Mouse (Mus musculus) macrophage (primary cell): ENCODE measurements at regions not wholly inside any gene's neighbourhood (a gene's known extent, or its start where the extent isn't known, plus 50 kb on each side); places are given as distances from the start of the nearest gene placed in this dataset.

ENCODE experiments used
- H3K27ac ChIP-seq: fragments of 350-480 bp; formaldehyde crosslinking; 2 replicates; pipeline ENCODE4 v1.9.0; 2021
- H3K36me3 ChIP-seq: fragments of 350-480 bp; formaldehyde crosslinking; 2 replicates; pipeline ENCODE4 v1.9.0; 2021; ENCODE audit errors: inconsistent target
- H3K4me3 ChIP-seq: fragments of 350-480 bp; formaldehyde crosslinking; 2 replicates; pipeline ENCODE4 v1.9.0; 2021; ENCODE audit errors: inconsistent target
- H3K79me2 ChIP-seq: fragments of 350-480 bp; formaldehyde crosslinking; 2 replicates; pipeline ENCODE4 v1.9.0; 2021; ENCODE audit errors: inconsistent target
- WGBS: methylation state at CpG from one replicate; pipeline ENCODE4 v1.1.7; 2026; ENCODE audit warnings: inconsistent platforms; ENCODE audit not compliant: missing documents; 5-methylcytosine and 5-hydroxymethylcytosine counted together

DNA sequence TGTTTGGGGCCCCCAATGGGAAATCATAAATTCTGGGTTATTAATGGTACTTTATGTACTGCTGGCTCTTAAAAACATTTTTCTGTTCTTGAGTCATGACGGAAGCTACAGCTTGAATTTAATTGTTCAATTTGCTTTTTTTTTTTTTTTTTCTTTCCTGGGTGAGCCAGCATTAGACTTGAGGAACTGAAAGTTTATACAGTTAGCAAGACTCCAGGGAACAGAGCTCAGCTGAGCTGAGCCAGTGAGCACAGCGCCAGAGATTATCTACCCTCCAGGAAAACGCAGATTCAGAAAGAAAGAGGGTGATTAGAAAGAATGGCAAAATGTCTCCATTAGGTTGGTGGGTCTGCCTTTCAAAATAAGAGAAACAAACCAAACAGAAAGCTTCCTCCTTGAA is 163.0 kb upstream of the Cited2 start:
- WGBS, result 14% methylated on average over 3 of the region's 3 CpGs
- H3K36me3 ChIP-seq, result no peaks in the 10 kb centered on the region
- H3K27ac ChIP-seq, result peak overlapping the region; percentile 70
- H3K4me3 ChIP-seq, result no peak overlapping the region
- no peaks in the 10 kb centered on the region for H3K79me2 ChIP-seq

DNA sequence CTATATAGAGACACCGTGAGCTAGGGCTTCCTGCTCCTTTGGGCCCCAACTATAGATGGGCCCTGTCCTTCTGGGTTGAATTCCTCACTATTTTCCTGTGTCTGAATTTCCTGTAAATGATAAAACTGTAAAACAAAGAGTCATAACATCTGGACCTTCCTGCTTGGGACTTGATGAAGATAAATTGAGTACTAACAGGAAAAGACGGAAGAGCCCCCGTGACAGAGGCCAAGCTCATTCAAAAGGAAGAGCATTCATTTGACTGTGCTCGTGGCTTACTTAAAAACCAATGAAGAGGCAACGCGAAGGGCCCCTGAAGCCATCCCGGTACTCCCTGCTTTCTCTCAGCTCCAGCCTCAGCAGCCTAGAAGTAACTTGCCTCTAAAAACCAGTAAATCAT is 161.6 kb upstream of the Cited2 start:
- H3K27ac ChIP-seq, result no peak overlapping the region
- H3K79me2 ChIP-seq, result no peaks in the 10 kb centered on the region
- no peak overlapping the region for H3K4me3 ChIP-seq
- WGBS, result 92% methylated on average over 7 of the region's 7 CpGs
- H3K36me3 ChIP-seq, result no peaks in the 10 kb centered on the region

DNA sequence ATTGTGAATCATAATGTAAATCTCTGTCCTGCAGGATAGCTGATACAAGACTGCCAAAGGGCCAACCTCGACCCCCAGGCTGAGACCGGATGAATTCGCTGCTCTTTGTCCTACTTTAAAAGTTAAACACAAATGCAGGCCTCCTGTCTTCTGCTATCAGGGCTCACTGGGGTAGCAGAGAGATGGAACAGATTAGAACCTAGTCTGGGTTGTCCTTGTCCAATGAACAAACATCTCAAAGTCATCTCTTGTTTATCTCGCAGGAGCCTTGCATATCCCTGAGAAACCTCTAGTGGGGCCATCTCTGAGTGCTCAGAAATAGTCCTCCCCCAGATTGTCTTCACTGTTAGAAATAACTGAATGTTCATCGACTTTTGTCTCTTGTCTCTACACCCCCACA is 161.0 kb upstream of the Cited2 start:
- Histone ChIP-seq H3K27ac (no peak overlapping the region), H3K79me2 (no peaks in the 10 kb centered on the region), H3K36me3 (no peaks in the 10 kb centered on the region), H3K4me3 (no peak overlapping the region)
- 91% methylated on average over 5 of the region's 5 CpGs for WGBS

DNA sequence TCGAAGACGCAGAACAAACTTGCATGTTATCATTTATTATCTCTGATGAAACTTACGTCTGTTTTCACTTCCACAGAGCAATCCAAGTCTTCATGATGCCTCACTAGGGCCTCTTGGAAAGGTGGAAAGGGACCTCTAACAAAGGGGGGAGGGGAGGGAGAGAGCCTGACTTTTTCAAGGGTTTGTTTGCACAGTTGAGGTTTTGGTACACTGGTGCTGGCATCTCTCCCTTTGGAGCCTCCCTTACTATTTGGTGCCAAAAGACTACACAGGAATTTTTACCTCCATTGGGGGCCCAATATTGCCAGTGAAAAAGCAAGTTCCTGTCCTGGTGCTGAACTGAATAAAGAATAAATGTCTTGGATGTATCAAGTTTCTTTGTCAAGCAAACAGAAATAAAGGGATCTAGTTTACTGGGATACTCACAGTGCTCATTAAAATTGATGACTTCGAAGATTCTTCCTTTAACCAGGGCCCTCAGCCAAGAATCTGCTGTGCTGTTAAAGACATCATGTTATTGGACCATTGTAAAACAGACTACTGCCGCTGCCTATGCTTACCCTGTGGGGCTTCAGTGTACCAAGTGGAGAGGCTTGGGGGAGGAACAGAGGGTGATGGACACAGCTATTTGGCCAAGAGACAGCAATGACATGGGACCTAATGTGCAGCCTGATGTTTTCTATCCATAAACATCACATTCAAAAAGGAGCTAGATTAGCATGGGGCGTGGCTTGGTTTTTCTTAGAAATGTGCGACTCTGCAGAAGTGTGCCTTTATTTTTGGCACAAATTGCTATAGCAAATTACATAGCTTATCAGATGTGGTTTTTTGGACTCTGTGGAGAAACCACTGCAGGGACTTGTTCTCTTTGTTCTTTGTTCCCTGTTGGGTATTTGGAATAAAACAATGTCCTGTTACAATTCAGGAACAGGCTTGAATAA is 160.3 kb upstream of the Cited2 start:
- no peak overlapping the region for H3K4me3 ChIP-seq
- no peak overlapping the region for H3K27ac ChIP-seq
- H3K79me2 ChIP-seq, result no peaks in the 10 kb centered on the region
- no peaks in the 10 kb centered on the region for H3K36me3 ChIP-seq
- WGBS, result 59% methylated on average over 7 of the region's 7 CpGs

DNA sequence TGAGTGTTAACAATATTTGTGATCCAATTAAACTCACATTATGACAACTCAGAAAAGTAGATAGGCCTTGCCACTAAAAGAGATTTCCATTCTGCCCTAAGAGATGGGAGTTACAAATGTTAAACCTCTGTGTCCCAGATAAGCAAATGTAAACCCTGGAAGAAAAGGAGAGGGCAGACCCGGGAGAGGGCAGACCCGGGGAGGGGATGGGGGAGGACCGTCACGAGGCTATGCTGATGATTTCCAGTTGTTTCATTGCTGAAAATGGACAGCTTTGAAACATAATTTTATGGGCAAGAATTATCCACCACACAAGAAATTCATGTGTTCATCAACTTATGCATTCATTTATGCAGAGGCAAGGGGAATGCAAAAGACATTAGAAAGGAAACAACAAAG is 159.7 kb upstream of the Cited2 start:
- H3K79me2 ChIP-seq, result no peaks in the 10 kb centered on the region
- H3K27ac ChIP-seq, result no peak overlapping the region
- 77% methylated on average over 4 of the region's 4 CpGs for WGBS
- H3K36me3 ChIP-seq, result no peaks in the 10 kb centered on the region
- no peak overlapping the region for H3K4me3 ChIP-seq

DNA sequence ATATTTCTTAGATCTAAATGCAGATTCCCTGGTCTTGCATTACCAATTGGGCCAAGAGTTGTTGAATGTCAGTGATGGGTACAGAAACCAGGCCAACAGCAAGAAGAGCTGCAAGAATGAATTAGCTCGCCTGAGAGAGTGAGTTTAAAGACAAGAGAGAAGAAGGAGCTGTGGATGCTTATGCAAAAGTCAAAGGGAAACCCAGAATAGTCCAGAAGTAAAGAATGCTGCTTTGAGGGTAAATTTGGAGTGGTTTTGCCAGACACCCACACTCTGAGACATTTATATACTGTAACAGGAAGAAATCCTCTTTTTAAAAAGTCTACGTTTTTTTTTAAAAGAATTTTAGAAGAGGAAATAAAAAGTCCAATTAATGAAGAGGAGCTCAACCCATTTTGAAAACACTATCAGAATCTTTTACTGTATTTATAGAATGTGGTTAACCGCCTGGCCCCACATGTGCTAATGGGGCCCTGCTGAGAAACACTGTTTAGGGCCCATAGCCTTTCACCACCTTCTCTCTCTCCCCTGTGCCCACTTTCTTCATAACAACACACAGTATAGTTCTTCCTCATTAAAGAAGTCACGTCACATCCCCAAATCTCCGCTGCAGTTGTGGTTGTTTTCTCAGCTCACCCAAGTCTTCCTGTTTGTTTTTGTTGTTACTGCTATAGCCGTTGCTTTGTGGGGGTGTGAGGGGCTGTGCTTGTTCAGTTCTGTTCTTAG is 158.0 kb upstream of the Cited2 start:
- no peak overlapping the region for H3K27ac ChIP-seq
- no peaks in the 10 kb centered on the region for H3K79me2 ChIP-seq
- no peaks in the 10 kb centered on the region for H3K36me3 ChIP-seq
- H3K4me3 ChIP-seq, result no peak overlapping the region
- 31% methylated on average over 6 of the region's 6 CpGs for WGBS

DNA sequence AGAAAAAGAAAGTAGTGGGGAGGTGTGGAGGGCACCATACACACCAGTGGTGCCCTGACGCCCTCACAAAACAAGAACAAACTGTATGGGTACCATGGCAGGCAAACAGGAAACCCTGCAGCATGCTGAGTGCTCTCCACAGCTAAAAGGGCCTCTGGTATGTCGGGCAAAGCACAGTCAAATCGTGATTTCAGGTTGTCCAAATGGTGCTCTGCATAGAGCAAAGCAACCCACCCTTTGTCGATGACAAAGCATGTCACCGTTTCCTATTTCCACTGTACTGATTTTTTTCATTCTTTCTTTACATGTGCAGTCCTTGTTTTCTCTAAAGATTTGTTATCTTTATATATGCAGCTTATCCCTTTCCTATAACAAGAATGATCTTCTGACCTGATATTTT is 156.0 kb upstream of the Cited2 start:
- Histone ChIP-seq H3K79me2 (no peaks in the 10 kb centered on the region), H3K4me3 (no peak overlapping the region), H3K36me3 (no peaks in the 10 kb centered on the region), H3K27ac (no peak overlapping the region)
- WGBS, result 35% methylated on average over 5 of the region's 5 CpGs

DNA sequence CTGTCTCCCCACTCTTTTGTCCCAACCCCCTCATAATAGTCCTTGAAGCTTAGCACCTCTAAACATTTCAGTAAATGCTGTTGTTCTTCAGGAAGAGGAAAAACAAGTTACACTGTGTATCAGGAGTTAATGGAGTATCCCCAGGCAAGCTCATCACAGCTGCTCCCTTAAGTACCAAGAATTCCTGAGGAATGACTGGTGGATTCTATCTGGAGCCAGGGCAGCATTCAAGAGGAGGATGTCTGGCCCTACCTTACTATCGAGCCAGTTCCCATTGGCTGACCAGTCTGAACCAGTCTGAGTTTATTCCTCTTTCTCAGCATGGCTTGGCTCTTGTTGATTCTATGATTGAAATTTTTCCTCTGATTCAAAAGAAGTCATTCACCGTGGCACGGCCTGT is 155.4 kb upstream of the Cited2 start:
- no peak overlapping the region for H3K27ac ChIP-seq
- no peaks in the 10 kb centered on the region for H3K79me2 ChIP-seq
- H3K4me3 ChIP-seq, result no peak overlapping the region
- no peaks in the 10 kb centered on the region for H3K36me3 ChIP-seq
- 48% methylated on average over 3 of the region's 3 CpGs for WGBS

DNA sequence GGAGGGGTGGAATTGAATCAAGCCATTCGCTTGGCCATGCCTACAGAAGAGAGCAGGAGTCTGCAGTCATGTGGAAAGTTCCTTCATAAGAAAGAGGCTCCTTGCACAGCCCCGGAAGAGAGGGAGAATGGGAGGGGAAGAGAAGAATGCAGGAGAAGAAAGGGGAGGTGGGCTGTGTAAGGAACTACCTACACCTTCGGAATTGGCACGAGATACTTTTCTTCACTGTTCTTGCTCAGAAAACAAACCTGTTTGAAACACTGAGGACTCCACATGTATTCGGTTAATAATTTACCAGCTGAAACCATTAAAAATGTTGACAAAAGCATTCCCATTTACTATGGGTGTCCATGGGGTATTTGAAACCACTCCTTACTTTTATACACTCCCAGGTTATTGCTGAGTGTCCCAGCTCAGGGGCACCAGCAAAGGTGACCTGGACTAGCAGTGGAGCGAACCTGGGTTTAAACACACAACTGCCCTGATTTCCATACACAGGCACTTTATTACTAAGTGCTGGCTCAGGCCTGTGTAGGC is 153.4 kb upstream of the Cited2 start:
- WGBS, result 100% methylated on average over 6 of the region's 6 CpGs

DNA sequence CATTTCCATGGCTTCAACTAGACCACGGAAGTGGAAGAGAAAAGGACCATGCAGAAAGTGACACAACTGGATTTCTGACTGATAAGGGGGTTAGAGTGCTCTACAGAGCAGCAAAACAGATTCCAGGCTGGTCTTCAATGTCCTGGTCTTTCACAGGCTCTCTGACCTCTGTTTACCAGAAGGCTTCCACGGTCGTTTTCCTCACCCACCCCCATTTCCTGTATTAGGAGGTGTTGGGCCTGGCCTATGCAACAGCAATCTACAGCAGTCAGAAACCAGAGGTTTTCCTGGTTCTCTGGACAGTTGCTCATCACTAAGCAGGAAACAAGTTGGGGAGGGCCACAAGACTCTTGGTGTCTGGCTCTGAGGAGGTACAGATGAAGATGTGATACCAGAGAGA is 148.1 kb upstream of the Cited2 start:
- peak overlapping the region; percentile 71 for H3K27ac ChIP-seq
- 11% methylated on average over 3 of the region's 3 CpGs for WGBS

More for the DNA sequence above, 153.4 kb upstream of the Cited2 start:
- H3K36me3 ChIP-seq, result no peaks in the 10 kb centered on the region
- H3K4me3 ChIP-seq, result no peak overlapping the region
- no peaks in the 10 kb centered on the region for H3K79me2 ChIP-seq
- no peak overlapping the region for H3K27ac ChIP-seq

DNA sequence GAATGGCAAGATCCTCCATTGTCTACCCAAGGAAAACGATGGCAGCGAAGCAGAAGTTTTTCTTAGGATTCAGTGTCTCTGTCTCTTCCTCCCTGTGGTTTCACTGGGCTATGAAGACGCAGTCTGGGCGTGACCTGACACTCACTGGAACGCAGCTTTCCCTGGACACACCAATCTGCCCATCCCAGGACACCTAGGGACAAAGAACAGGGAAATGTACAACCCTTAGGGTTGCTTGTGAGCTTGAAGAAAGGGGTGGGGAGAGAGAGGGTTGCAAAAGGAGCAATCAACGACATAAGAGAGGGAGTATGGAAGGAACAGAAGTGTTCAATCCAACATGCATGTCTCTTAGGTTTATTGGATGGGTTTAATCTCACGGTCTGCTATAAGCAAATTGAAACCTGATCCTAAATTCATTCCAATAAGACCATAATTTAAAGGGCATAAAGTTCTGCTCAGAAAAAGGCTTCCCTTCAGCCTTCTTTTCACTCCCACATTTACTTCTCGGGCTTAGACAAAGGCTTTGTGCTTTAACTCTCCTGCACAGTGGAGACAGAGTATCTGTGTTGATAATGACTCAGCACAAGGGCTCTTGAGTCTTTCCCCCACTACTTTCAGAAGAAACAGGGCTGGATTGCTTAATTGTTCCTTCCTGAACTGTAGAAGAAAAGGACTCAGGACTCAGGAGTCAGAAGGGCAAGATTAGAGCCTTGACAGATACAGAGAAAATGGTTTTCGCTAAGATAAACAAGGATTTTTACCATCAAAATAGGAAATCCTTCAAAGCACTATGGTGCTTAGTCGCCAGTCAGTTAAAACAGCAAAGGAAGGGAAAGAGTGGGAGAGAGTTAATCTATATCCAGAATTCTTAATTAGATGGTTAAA is 147.3 kb upstream of the Cited2 start:
- Histone ChIP-seq H3K36me3 (no peaks in the 10 kb centered on the region), H3K4me3 (no peak overlapping the region), H3K27ac (peak overlapping the region; percentile 71), H3K79me2 (no peaks in the 10 kb centered on the region)
- WGBS, result 18% methylated on average over 10 of the region's 10 CpGs

More for the DNA sequence above, 148.1 kb upstream of the Cited2 start:
- no peaks in the 10 kb centered on the region for H3K79me2 ChIP-seq
- H3K4me3 ChIP-seq, result no peak overlapping the region
- H3K36me3 ChIP-seq, result no peaks in the 10 kb centered on the region

DNA sequence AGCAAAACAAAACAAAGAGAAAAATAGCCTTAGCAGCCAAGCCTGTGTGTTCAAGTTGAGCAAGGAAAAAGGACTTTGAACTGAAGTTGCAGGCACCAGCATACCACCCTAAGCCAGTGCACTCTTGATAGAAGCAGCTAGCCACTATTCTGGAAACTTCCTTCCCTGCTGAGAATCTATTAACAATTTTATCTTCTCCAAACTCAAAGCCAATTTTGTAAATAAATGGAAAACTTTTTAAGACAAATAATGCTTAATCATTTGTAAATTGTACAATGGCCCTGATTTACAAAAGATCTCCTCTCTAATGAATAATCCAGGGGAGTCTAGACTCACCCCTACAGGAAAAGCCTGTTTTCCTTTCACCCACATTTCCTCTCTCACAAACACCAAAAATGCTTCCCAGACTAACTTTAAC is 146.7 kb upstream of the Cited2 start:
- Histone ChIP-seq H3K4me3 (no peak overlapping the region), H3K79me2 (no peaks in the 10 kb centered on the region), H3K27ac (peak overlapping the region; percentile 71), H3K36me3 (no peaks in the 10 kb centered on the region)

DNA sequence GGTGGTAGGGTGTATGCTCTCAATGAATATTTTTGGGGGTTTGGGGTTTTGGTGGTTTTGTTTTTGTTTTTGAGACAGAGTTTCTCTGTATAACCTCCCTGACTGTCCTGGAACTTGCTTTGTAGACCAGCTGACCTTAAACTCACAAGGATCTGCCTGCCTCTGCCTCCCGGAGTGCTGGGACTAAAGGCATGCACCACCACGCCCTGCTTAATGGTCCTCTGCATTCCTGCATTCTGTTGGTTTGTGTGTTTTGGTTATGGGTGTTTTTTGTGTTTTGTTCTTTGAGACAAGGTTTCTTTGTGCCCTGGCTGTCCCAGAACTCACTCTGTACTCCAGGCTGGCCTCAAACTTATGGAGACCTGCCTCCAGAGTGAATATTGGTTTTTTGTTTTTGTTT is 143.6 kb upstream of the Cited2 start:
- WGBS, result no CpG with 5 or more reads among the region's 2 CpGs
- 0 out of 2 replicates have a peak overlapping the region, but pooled peaks have one; percentile 13 for H3K27ac ChIP-seq
- H3K36me3 ChIP-seq, result no peaks in the 10 kb centered on the region

DNA sequence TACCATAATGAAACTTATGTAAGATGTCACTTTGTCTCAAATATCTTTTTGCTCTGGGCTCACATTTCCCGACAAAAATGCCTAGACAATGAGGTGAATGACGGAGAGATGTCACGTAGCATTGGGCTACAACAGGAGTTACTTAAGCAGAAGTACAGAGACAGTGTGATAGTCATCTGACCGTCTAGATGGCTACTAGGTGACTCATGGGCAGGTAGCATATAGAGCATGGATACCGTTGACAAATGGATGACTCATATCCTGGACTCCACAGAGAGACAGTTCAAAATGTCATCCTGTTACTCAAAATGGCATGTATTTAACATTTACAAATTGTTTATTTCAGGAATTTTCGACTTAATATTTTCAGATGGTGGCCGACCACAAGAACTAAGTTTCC is 138.2 kb upstream of the Cited2 start:
- no peaks in the 10 kb centered on the region for H3K79me2 ChIP-seq
- 77% methylated on average over 7 of the region's 7 CpGs for WGBS
- H3K27ac ChIP-seq, result no peak overlapping the region
- no peaks in the 10 kb centered on the region for H3K36me3 ChIP-seq
- H3K4me3 ChIP-seq, result no peak overlapping the region

More for the DNA sequence above, 143.6 kb upstream of the Cited2 start:
- Histone ChIP-seq H3K4me3 (no peak overlapping the region), H3K79me2 (no peaks in the 10 kb centered on the region)
